Mouse (Mus musculus): ENCODE measurements at regions not wholly inside any gene's neighbourhood (a gene's known extent, or its start where the extent isn't known, plus 50 kb on each side); places are given as distances from the start of the nearest gene placed in this dataset.

DNA sequence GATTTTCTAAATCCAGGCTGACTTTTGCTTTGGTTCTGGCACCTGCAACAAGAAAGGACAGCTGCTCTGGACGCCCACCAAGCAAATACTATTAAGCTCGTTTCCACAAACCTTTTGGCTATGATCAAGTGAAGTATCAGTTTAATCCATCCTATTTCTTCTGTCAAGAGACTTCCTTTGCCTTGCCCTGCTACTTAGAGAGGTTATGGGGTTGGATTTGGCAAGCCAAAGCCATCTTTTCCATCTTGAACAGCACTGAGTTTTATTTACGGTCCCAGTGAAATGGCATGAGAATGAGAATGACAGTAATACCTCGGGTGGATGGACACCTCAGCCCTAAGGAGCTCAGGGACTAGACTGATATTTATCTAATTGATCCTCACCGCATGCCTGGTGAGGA is 285.4 kb downstream of the Cenpc1 start:
- TF ChIP-seq CTCF (IDR thresholded peaks at IDR 0.05; ENCODE audit: borderline replicate concordance, control insufficient read depth, extremely low read depth, insufficient read depth, low read length, poor library complexity): no peak
- TF ChIP-seq POLR2A (IDR thresholded peaks at IDR 0.05; ENCODE audit: control insufficient read depth, extremely low read depth, insufficient read depth, low read length, poor library complexity): no peak
